Mouse (Mus musculus): ENCODE measurements around the gene Sytl3. TPM values are rescaled to one million over a fixed set of nuclear protein-coding genes. Genes with fewer than 3 reads are reported as not detected.

Sytl3 gene
- polyA plus RNA-seq, 1 experiment from 2014 or later: 2.5 TPM

GRCm38 (mm10) chr17:6755176-6755575 lies 96.3 kb downstream of the Sytl3 start:
- Histone ChIP-seq H3K27me3 (ENCODE audit: insufficient read depth, low read length) (no peaks in the 10 kb centered on the region), H3K9me3 (replicated peaks; ENCODE audit: low read length) (no peaks in the 10 kb centered on the region), H3K27ac (peak overlapping the region; percentile 76), H3K36me3 (ENCODE audit: insufficient read depth, low read length) (peaks cover 53% of the 10 kb centered on the region), H3K4me1 (replicated peaks; ENCODE audit: insufficient read depth, low read length) (0 out of 2 replicates have a peak, but pooled peaks cover 3% of the 10 kb centered on the region), H3K4me3 (replicated peaks; ENCODE audit: low read depth, low read length) (no peak overlapping the region), H3K4me2 (ENCODE audit: low read length) (no peak overlapping the region), H3K9ac (ENCODE audit: low read depth, low read length) (no peak overlapping the region)
- 50% methylated on average over 9 of the region's 9 CpGs for WGBS
- ATAC-seq (replicated peaks; ENCODE audit: low FRiP score, low read depth): no peak
- no peak for TF ChIP-seq CTCF (IDR thresholded peaks at IDR 0.05; ENCODE audit: low read depth)
- DNase-seq (ENCODE audit: low spot score): no peak

GRCm38 (mm10) chr17:6755873-6756272 lies 97.0 kb downstream of the Sytl3 start:
- DNase-seq (ENCODE audit: low spot score) (no peak), ATAC-seq (replicated peaks; ENCODE audit: low FRiP score, low read depth) (peak; percentile 26; the same call in 1 of the 2 replicates)
- Histone ChIP-seq H3K36me3 (ENCODE audit: insufficient read depth, low read length) (peaks cover 46% of the 10 kb centered on the region), H3K9me3 (replicated peaks; ENCODE audit: low read length) (no peaks in the 10 kb centered on the region), H3K4me2 (ENCODE audit: low read length) (no peak overlapping the region), H3K4me3 (replicated peaks; ENCODE audit: low read depth, low read length) (no peak overlapping the region), H3K4me1 (replicated peaks; ENCODE audit: insufficient read depth, low read length) (0 out of 2 replicates have a peak, but pooled peaks cover 3% of the 10 kb centered on the region), H3K9ac (ENCODE audit: low read depth, low read length) (no peak overlapping the region), H3K27me3 (ENCODE audit: insufficient read depth, low read length) (no peaks in the 10 kb centered on the region), H3K27ac (peak overlapping the region; percentile 76)
- 64% methylated on average over 8 of the region's 8 CpGs for WGBS
- no peak for TF ChIP-seq CTCF (IDR thresholded peaks at IDR 0.05; ENCODE audit: low read depth)

- H3K9me3 ChIP-seq (replicated peaks; ENCODE audit: low read length): no peaks in the 10 kb centered on the region
- peaks cover 32% of the 10 kb centered on the region for H3K36me3 ChIP-seq (ENCODE audit: insufficient read depth, low read length)
- no peak overlapping the region for H3K4me2 ChIP-seq (ENCODE audit: low read length)
- no peak overlapping the region for H3K9ac ChIP-seq (ENCODE audit: low read depth, low read length)
- no peak for TF ChIP-seq CTCF (IDR thresholded peaks at IDR 0.05; ENCODE audit: low read depth)
- H3K27me3 ChIP-seq (ENCODE audit: insufficient read depth, low read length): no peaks in the 10 kb centered on the region
- no peak for ATAC-seq (replicated peaks; ENCODE audit: low FRiP score, low read depth)
- 0 out of 2 replicates have a peak, but pooled peaks cover 3% of the 10 kb centered on the region for H3K4me1 ChIP-seq (replicated peaks; ENCODE audit: insufficient read depth, low read length)
- no peak overlapping the region for H3K4me3 ChIP-seq (replicated peaks; ENCODE audit: low read depth, low read length)
- no peak overlapping the region for H3K27ac ChIP-seq
- DNase-seq (ENCODE audit: low spot score): no peak
- 83% methylated on average over 16 of the region's 16 CpGs for WGBS
These were observed 99.0 kb downstream of the Sytl3 start for GRCm38 (mm10) chr17:6757902-6758301.

GRCm38 (mm10) chr17:6758845-6759244 lies 100.0 kb downstream of the Sytl3 start:
- Histone ChIP-seq H3K4me1 (replicated peaks; ENCODE audit: insufficient read depth, low read length) (peaks cover 8% of the 10 kb centered on the region; the same call in 1 of the 2 replicates), H3K27me3 (ENCODE audit: insufficient read depth, low read length) (no peaks in the 10 kb centered on the region), H3K4me3 (replicated peaks; ENCODE audit: low read depth, low read length) (no peak overlapping the region), H3K36me3 (ENCODE audit: insufficient read depth, low read length) (peaks cover 27% of the 10 kb centered on the region), H3K9ac (ENCODE audit: low read depth, low read length) (no peak overlapping the region), H3K4me2 (ENCODE audit: low read length) (no peak overlapping the region), H3K9me3 (replicated peaks; ENCODE audit: low read length) (no peaks in the 10 kb centered on the region), H3K27ac (no peak overlapping the region)
- 63% methylated on average over 8 of the region's 8 CpGs for WGBS
- no peak for TF ChIP-seq CTCF (IDR thresholded peaks at IDR 0.05; ENCODE audit: low read depth)
- ATAC-seq (replicated peaks; ENCODE audit: low FRiP score, low read depth): no peak
- DNase-seq (ENCODE audit: low spot score): no peak

DNA sequence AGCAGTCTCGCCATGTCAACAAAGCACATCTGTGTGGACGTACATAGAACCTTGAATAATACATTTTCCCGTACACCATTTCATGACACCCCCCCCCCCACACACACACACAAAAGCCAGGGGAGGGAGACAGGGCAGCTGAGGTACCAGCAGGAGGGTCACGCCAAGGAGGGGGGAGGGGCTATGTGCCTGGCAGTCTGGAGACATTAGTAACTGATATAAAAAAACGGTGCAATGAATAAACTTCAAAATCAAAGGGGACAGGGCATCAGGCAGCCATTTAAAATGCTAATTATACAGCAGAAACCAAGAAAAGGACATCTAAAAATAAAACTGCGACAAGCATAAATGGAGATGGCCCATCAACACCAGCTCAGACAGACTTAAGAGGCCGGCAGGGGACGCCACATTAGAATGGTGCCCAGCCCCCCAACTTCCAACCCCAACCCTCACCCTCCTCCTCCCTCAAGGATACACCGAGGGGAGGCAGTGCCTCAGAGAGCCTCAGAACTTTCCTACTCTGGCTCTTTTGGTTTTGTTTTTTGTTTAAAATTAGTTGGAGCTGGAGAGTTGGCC lies 100.9 kb downstream of the Sytl3 start:
- H3K9me3 ChIP-seq (replicated peaks; ENCODE audit: low read length): no peaks in the 10 kb centered on the region
- ATAC-seq (replicated peaks; ENCODE audit: low FRiP score, low read depth) (no peak), DNase-seq (ENCODE audit: low spot score) (no peak)
- H3K9ac ChIP-seq (ENCODE audit: low read depth, low read length): no peak overlapping the region
- WGBS: 58% methylated on average over 9 of the region's 9 CpGs
- no peaks in the 10 kb centered on the region for H3K27me3 ChIP-seq (ENCODE audit: insufficient read depth, low read length)
- H3K27ac ChIP-seq: no peak overlapping the region
- peaks cover 21% of the 10 kb centered on the region for H3K36me3 ChIP-seq (ENCODE audit: insufficient read depth, low read length)
- no peak overlapping the region for H3K4me2 ChIP-seq (ENCODE audit: low read length)
- peaks cover 13% of the 10 kb centered on the region; the same call in 1 of the 2 replicates for H3K4me1 ChIP-seq (replicated peaks; ENCODE audit: insufficient read depth, low read length)
- TF ChIP-seq CTCF (IDR thresholded peaks at IDR 0.05; ENCODE audit: low read depth): no peak
- H3K4me3 ChIP-seq (replicated peaks; ENCODE audit: low read depth, low read length): no peak overlapping the region

DNA sequence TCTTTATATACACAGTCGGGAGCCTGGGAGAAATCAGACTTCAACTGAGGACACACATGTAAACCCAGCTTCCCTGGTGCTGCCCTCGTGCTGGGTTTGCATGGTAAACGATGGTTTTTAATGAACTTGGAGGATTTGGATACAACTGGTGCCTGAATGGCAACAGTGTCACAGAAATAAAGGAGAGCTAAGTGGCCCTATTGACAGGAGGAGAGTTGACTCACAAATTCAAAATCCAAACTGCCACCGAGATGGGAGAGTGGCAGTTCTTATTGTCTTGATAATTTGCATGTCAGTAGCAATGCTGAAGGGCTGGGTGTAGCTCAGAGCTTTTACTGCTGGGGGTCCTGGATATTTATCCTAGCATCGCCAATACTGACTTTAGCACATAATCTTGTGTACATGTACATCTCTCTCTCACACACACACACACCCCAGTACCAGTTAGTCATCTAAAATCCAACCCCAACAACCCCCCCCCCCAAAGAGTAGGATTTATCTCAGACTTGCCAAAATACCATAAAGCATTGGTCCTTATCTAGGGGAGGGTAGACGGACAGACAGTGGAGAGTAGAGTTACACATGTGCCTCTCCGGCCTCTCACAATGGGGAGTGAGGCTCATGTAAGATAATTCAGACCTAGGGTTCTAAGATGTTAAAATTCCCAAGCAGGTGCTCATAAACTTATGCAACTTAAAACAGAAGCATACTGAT lies 104.8 kb downstream of the Sytl3 start:
- Histone ChIP-seq H3K9ac (ENCODE audit: low read depth, low read length) (no peak overlapping the region), H3K4me1 (replicated peaks; ENCODE audit: insufficient read depth, low read length) (peaks cover 36% of the 10 kb centered on the region), H3K4me2 (ENCODE audit: low read length) (no peak overlapping the region), H3K27ac (no peak overlapping the region), H3K36me3 (ENCODE audit: insufficient read depth, low read length) (0 out of 2 replicates have a peak, but pooled peaks cover 3% of the 10 kb centered on the region), H3K9me3 (replicated peaks; ENCODE audit: low read length) (no peaks in the 10 kb centered on the region), H3K27me3 (ENCODE audit: insufficient read depth, low read length) (no peaks in the 10 kb centered on the region), H3K4me3 (replicated peaks; ENCODE audit: low read depth, low read length) (no peak overlapping the region)
- DNase-seq (ENCODE audit: low spot score) (no peak), ATAC-seq (replicated peaks; ENCODE audit: low FRiP score, low read depth) (no peak)
- no peak for TF ChIP-seq CTCF (IDR thresholded peaks at IDR 0.05; ENCODE audit: low read depth)
- 53% methylated on average over 7 of the region's 7 CpGs for WGBS
